Mouse (Mus musculus) liver, postnatal 0 days (tissue): Measurements from ENCODE around the gene Myo1f.

Experiments used
- CTCF ChIP-seq: sonication (generic); IDR thresholded peaks from 2 replicates; pipeline ENCODE4 v1.5.1; 2016; ENCODE audit warnings: antibody characterized with exemption, low read depth
- EP300 ChIP-seq: IDR thresholded peaks from 2 replicates; pipeline ENCODE4 v1.6.1; 2016; ENCODE audit warnings: antibody characterized with exemption, low read depth, mild to moderate bottlenecking

DNA sequence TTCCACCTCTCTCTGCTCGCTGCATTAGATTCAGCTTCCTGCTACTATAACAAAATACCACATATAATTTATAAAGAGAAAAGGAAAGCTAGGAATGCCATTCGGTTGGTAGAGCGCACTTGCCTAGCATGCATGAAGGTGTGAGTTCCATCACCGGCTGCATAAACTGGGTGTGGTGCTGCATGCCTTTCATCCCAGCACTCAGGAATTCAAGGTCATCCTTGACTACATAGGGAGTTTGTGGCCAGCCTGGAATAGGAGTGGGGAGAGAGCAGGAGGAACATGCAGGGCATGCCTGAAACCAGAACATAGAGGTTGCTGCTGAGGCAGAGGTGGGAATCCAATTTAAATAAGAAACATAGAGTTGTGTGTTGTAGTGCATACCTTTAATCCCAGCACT lies 28.6 kb downstream of the Myo1f start:
- TF ChIP-seq CTCF (no peak), EP300 (no peak)
